Mouse (Mus musculus): ENCODE measurements around the gene Isyna1. TPM values are rescaled to one million over a fixed set of nuclear protein-coding genes. Genes with fewer than 3 reads are reported as not detected.
A peak's percentile ranks its signal among the peaks of the same experiment; 100 is the strongest.

The Isyna1 gene
- polyA plus RNA-seq, 1 experiment from 2014 or later = 175 TPM

DNA sequence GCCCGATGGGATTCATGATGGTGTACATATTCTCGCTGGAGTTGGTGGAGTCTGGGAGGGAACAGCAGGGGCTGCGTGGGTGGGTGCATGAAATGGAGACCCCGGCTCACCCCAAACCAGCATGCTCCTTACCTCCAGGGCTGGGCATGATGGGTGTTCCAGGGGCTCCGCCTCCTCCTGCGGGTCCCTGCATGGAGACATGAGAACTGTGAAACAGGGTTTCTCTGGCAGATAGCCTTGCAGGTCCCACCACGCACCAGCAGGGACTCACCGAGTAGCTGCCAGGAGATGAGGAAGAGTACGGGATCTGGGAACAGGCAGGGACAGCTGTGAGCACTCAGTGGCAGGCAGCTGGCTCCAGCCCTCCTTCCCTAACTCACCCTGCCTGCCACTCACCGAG is 4.5 kb downstream of the Isyna1 start:
- 15% methylated on average over 10 of the region's 10 CpGs for WGBS

DNA sequence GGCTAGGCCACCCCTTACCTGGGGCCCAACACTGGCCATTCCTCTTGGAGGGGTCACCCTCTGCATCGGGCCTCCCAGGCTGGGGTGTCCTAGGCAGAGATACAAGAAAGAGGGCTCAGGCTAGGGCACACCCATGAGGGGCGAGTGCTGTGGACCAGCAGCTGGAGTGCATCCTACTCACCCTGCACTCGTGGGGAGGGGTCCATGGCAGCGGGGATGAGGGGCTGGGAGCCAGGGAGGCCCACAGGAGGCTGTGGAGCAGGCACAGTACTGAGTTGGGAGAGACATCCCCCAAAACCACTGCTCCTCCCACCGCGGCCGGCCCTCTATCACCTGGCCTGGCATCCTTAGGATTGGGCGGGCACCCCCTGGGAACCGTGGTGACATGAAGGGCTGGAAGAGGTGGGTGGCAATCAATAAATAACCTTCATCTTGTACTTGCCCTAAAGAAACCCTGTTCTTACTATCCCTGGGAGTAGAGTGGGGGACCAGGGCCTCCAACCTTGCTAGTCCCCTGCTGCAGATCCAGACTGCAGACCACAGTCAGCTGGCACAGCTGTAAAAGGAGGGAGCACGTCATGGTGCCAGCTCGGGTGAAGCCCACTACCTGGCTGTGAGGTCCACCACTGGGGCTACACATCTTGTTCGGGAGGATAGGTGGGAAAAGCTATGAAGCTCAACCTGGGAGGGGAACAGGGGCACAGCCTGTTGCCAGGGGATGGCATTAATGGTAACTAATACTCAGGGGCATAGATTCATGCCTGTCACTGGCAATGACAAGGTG is 5.5 kb downstream of the Isyna1 start:
- 83% methylated on average over 12 of the region's 12 CpGs for WGBS
- ATAC-seq (replicated peaks) = no peak
- H3K27me3 ChIP-seq (replicated peaks) = no peaks in the 10 kb centered on the region
- no peaks in the 10 kb centered on the region for H3K9me3 ChIP-seq
- no peak overlapping the region for H3K4me2 ChIP-seq
- H3K36me3 ChIP-seq (replicated peaks) = no peaks in the 10 kb centered on the region
- no peak overlapping the region; the same call in 1 of the 2 replicates for H3K27ac ChIP-seq
- H3K4me1 ChIP-seq = peaks cover 66% of the 10 kb centered on the region
- H3K4me3 ChIP-seq = no peak overlapping the region
- H3K9ac ChIP-seq = no peak overlapping the region

More for the DNA sequence above, 4.5 kb downstream of the Isyna1 start:
- H3K27me3 ChIP-seq (replicated peaks) = no peaks in the 10 kb centered on the region
- no peak for ATAC-seq (replicated peaks)
- H3K27ac ChIP-seq = peak overlapping the region; percentile 25; the same call in 1 of the 2 replicates
- H3K9me3 ChIP-seq = no peaks in the 10 kb centered on the region
- H3K4me2 ChIP-seq = peak overlapping the region; percentile 59
- H3K4me1 ChIP-seq = peaks cover 69% of the 10 kb centered on the region
- H3K36me3 ChIP-seq (replicated peaks) = no peaks in the 10 kb centered on the region
- H3K9ac ChIP-seq = peak overlapping the region; percentile 43; the same call in 1 of the 2 replicates
- H3K4me3 ChIP-seq = peak overlapping the region; percentile 34

DNA sequence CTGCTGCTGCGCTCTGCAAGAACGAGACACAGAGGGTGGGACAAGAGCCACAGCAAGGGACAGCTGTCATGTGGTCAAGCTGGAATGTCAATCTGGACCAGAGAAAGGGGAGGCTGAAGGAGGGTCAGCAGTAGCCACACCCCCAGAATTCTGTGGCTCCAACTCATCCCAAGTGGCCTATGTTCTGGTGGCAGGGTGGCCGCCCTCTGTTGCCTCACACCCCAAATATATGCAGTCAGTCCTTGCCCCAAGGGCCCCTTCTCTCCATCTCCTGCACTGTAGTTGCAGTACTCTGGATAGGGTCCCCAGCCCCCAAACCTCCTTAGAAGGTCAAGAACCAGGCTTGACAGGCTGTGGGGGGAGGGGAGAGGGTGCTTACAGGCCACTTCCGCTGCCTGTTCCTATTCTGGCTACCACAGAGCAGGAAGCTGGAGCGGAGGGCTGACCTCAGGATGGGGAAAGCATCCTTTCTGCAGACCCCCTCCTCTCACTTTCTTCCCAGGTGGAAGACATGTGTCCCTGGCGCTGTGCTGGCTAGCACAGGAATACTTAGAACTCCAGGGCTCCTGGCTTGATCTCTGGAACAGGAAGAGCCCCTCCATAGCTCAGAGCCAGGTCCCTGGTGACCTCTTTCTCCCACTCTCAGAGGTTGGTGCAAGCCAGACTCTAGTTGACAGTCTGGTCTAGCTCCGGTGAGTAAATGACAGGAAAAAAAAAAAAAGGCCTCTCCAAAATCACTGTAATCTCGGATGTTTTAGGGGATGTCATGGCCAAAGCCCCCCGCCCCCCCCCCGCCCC is 6.5 kb downstream of the Isyna1 start:
- Histone ChIP-seq H3K4me3 (peak overlapping the region; percentile 15), H3K9ac (0 out of 2 replicates have a peak overlapping the region, but pooled peaks have one; percentile 4), H3K27me3 (replicated peaks) (no peaks in the 10 kb centered on the region), H3K27ac (peak overlapping the region; percentile 80), H3K4me1 (peaks cover 63% of the 10 kb centered on the region), H3K36me3 (replicated peaks) (no peaks in the 10 kb centered on the region), H3K4me2 (peak overlapping the region; percentile 47), H3K9me3 (no peaks in the 10 kb centered on the region)
- peak; percentile 27 for ATAC-seq (replicated peaks)
- 11% methylated on average over 10 of the region's 10 CpGs for WGBS

DNA sequence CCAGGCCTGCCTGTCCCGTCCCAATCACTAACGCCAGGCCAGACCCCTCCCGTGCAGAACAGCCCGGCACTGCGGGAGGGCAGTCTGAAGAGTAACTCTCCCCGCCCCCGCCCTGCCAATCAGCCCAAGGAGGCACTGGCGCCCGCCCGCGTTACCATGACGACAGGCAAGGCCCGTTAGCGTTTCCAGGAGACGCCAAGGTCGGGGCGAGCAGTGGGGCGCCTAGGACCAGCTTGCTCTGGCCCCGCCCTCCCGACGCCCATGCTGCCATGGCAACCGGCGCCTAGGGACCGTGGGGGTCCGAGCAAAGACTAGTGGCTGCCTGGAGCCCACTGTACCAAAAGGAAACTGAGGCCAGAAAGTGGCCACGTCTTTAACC is 7.1 kb downstream of the Isyna1 start:
- ATAC-seq (replicated peaks) = peak; percentile 41
- peak overlapping the region; percentile 80 for H3K27ac ChIP-seq
- no peaks in the 10 kb centered on the region for H3K9me3 ChIP-seq
- peak overlapping the region; percentile 47 for H3K4me2 ChIP-seq
- WGBS = 1% methylated on average over 23 of the region's 26 CpGs
- H3K27me3 ChIP-seq (replicated peaks) = no peaks in the 10 kb centered on the region
- H3K9ac ChIP-seq = 0 out of 2 replicates have a peak overlapping the region, but pooled peaks have one; percentile 4
- no peaks in the 10 kb centered on the region for H3K36me3 ChIP-seq (replicated peaks)
- peak overlapping the region; percentile 15 for H3K4me3 ChIP-seq
- H3K4me1 ChIP-seq = peaks cover 67% of the 10 kb centered on the region

DNA sequence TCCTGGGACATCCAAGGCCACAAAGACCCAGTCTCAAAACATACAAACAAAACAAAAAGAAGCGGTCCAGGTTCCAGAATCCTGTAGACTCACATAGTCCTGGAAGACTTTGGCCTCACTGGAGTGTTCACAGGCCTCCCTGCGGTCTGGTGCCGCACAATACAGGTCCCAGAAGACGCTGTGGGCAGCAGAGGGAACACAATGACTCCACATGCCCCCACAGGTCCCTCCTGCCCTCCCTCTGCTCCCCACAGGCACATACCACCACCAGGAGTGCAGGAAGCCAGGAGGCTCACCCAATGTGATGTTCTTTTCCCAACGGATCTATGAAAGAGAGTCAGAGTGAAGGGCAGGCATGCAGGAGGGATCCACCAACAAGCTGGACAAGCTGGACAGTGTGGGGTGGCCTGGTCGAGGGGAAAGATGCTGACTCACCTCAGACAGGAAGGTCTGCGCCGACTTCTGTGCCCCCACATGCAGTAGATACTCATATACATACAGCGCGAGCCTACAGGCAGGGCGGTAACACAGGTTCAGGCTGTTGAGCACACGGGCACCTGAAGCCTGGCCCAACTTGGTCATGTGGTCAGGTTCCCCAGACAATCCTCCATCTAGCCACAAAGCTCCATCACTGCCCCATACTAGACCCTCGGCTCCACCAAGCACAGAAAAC is 8.1 kb downstream of the Isyna1 start:
- H3K4me3 ChIP-seq = no peak overlapping the region
- peaks cover 70% of the 10 kb centered on the region for H3K4me1 ChIP-seq
- no peak overlapping the region for H3K4me2 ChIP-seq
- WGBS = 91% methylated on average over 13 of the region's 13 CpGs
- H3K9ac ChIP-seq = no peak overlapping the region
- peak overlapping the region; percentile 80 for H3K27ac ChIP-seq
- H3K9me3 ChIP-seq = no peaks in the 10 kb centered on the region
- H3K27me3 ChIP-seq (replicated peaks) = no peaks in the 10 kb centered on the region
- no peaks in the 10 kb centered on the region for H3K36me3 ChIP-seq (replicated peaks)
- no peak for ATAC-seq (replicated peaks)

DNA sequence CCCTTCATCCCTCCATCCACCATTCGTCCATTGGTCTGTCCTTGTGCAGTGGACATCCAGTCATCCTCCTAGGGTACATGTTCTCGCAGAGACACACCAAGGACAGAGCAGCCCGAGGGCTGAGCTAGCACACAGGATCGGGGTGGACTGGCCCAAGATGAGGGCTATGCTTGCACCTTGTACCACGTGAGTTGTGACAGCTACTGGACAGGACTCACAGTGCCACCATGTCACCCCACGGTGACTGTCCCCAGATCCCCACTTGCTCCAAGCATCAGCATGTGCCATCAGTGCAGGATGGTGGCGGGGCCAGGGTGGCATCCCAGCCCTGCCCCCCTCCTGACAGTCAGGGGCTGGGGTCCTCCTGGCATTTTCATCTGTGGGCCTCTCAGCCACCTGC is 10.4 kb downstream of the Isyna1 start:
- H3K9me3 ChIP-seq = no peaks in the 10 kb centered on the region
- H3K36me3 ChIP-seq (replicated peaks) = no peaks in the 10 kb centered on the region
- no peak overlapping the region; the same call in 1 of the 2 replicates for H3K9ac ChIP-seq
- ATAC-seq (replicated peaks) = no peak
- no peak overlapping the region for H3K4me3 ChIP-seq
- 93% methylated on average over 7 of the region's 7 CpGs for WGBS
- H3K4me1 ChIP-seq = peaks cover 65% of the 10 kb centered on the region
- no peak overlapping the region for H3K27ac ChIP-seq
- no peak overlapping the region for H3K4me2 ChIP-seq
- no peaks in the 10 kb centered on the region for H3K27me3 ChIP-seq (replicated peaks)

DNA sequence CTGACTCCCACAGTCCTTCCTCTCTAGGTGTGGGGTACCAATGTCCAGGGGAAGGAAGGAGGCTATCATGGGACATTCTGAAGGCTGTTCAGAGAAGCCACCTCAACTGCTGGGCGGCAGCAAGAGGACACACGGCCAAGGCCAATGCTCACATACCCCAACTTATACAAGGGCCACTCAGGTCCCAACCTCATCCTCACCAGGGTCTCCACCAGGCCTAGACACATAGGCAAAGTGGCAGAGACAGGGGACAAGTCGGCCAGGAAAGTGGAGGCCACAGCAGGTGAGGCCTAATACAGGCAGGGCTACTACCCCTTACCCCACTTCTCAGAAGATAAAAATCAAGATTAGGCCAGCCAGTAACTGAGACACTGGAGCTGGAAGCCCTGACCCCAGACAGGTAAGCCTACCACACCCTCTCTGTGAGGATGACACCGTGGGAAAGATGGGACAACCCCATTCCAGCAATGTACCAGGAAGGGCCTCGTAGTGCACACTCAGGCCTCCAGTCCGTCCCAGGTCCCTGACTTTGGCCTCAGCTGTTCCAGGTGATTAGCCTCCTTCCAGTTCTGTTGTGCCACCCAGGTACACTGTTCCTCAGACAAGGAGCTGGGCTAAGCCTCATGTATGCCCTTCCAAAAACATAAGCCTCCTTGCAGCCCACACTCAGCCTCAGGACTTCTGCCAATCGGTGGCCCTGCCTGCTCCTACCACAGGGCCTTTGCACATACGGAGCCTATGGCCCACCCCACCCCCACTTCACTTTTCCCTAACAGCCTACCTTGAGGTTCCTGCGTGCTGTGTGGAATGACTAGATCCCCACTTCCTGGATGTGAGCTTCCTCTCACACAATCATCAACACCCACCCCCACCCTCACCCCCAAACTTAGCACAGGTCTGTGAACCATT is 12.0 kb downstream of the Isyna1 start:
- H3K9ac ChIP-seq = no peak overlapping the region
- WGBS = 89% methylated on average over 9 of the region's 9 CpGs
- no peak overlapping the region for H3K4me3 ChIP-seq
- H3K9me3 ChIP-seq = no peaks in the 10 kb centered on the region
- no peaks in the 10 kb centered on the region for H3K27me3 ChIP-seq (replicated peaks)
- no peak for ATAC-seq (replicated peaks)
- H3K36me3 ChIP-seq (replicated peaks) = no peaks in the 10 kb centered on the region
- H3K4me2 ChIP-seq = peak overlapping the region; percentile 86; the same call in 1 of the 2 replicates
- H3K4me1 ChIP-seq = peaks cover 65% of the 10 kb centered on the region
- no peak overlapping the region for H3K27ac ChIP-seq

DNA sequence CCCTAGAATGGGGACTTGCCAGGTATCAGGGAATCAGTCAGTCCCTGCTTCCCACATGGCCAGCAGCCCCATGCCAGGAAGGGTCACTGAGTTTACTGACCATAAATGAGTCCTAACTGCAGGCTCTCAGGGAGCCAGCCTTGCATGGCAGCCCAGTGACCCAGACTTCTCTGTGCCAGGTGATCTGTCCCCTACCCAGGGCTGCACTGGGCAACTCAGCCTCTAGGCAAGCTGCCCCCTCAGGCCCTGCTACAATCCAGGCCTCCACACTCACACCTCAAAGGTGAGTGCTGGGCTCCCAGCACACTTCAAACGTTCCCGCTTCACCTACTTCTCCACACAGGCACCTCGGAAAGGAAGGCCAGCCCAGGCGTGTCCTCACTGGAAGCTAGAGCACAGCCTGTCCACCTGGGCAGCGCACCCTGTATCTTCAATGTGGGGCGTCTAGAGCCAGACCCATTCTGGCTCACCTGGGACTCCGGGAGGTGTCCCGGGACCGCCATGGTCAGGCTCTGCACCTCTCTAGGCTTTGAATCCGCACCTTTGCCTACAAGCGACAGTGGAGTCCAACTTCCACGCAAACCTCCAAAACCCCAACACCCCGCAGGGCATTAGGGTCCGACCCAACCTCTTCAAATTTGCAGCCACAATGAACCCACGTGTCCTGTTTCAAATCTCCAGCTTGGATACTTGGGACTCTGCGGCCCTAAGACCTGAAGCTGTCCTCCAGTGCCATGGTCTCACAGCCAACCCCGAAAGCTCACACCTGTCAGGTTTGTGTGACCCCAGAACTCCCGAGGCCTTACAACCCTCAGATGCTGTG is 12.8 kb downstream of the Isyna1 start:
- 0 out of 2 replicates have a peak overlapping the region, but pooled peaks have one; percentile 64 for H3K27ac ChIP-seq
- 62% methylated on average over 18 of the region's 18 CpGs for whole genome bisulfite sequencing
- peak overlapping the region; percentile 86 for H3K9ac ChIP-seq
- H3K4me1 ChIP-seq = peaks cover 66% of the 10 kb centered on the region
- peak overlapping the region; percentile 86 for H3K4me2 ChIP-seq
- no peaks in the 10 kb centered on the region for H3K36me3 ChIP-seq (replicated peaks)
- H3K9me3 ChIP-seq = no peaks in the 10 kb centered on the region
- H3K27me3 ChIP-seq (replicated peaks) = no peaks in the 10 kb centered on the region
- no peak for ATAC-seq (replicated peaks)
- H3K4me3 ChIP-seq = peak overlapping the region; percentile 76

DNA sequence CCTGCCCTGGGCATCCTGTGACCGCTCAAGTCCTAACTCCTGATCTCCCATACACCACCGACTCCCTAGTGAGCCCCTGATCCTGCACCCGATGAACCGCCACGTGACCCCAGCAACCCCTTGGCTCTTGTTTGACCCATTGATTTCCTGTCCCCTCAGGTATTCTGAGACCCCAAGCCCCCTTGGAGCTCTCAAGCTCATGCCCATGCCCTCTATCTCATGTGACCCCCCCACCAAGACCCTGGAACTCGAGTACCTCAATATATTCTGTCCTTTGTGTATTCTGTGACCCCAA is 13.4 kb downstream of the Isyna1 start:
- no peaks in the 10 kb centered on the region for H3K36me3 ChIP-seq (replicated peaks)
- peaks cover 66% of the 10 kb centered on the region for H3K4me1 ChIP-seq
- peak overlapping the region; percentile 64; the same call in 1 of the 2 replicates for H3K27ac ChIP-seq
- 23% methylated on average over 6 of the region's 6 CpGs for WGBS
- H3K4me2 ChIP-seq = peak overlapping the region; percentile 86
- H3K27me3 ChIP-seq (replicated peaks) = no peaks in the 10 kb centered on the region
- no peaks in the 10 kb centered on the region for H3K9me3 ChIP-seq
- no peak for ATAC-seq (replicated peaks)
- H3K4me3 ChIP-seq = peak overlapping the region; percentile 76
- peak overlapping the region; percentile 86 for H3K9ac ChIP-seq

DNA sequence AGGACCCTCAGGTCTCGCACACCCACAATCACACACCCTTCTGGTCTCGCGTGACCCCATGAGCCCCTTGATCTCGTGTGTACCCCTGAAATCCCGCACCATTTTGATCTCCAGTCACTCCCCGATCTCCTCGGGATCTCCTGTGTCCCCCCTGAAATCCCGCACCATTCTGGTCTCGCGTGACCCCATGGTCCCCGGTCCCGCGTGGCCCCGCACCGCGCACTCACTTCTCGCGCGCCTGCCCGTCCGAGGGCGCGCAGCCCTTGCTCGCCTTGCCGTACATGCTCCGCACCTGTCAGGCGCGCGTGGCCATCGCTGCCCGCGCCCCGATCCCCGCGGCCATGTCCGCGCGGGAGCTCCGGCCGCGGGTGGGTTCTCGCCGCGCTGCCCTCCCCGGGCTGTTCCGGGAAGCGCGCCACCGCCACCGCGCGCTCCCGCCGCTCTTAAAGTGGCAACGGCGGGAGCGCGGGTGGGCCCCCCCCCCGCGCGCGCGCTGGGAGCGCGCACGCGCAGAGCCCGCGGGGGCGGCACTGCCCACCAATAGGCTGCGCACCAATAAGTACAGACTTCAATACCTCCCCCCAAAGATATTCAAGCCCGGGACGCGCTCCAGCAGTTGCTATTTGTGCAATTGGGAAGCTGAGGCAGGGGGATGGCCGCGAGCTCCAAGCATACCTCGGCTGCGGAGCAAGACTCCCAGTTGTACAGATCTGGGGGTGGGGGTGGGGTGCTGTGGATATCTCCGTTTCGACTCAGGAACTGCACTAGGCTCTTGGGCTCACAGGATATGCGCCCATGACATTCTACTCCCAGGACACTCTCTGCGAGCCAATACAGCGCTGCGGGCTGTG is 13.9 kb downstream of the Isyna1 start:
- peaks cover 66% of the 10 kb centered on the region for H3K4me1 ChIP-seq
- peak overlapping the region; percentile 64 for H3K27ac ChIP-seq
- ATAC-seq (replicated peaks) = peak; percentile 25
- no peaks in the 10 kb centered on the region for H3K9me3 ChIP-seq
- WGBS = 1% methylated on average over 84 of the region's 84 CpGs
- H3K4me2 ChIP-seq = peak overlapping the region; percentile 86
- peak overlapping the region; percentile 86 for H3K9ac ChIP-seq
- no peaks in the 10 kb centered on the region for H3K27me3 ChIP-seq (replicated peaks)
- no peaks in the 10 kb centered on the region for H3K36me3 ChIP-seq (replicated peaks)
- peak overlapping the region; percentile 76 for H3K4me3 ChIP-seq
